Mouse (Mus musculus) kidney, postnatal 0 days (tissue): Measurements from ENCODE around the gene Mbtps1. TPM values are rescaled to one million over a fixed set of nuclear protein-coding genes. Genes with fewer than 3 reads are reported as not detected.
A peak's percentile ranks its signal among the peaks of the same experiment; 100 is the strongest.

Source experiments
- ATAC-seq: fragments of 200-750 bp; cut with Nextera tagmentation; replicated peaks from 2 replicates; pipeline ENCODE4 v1.8.0; 2017; ENCODE audit warnings: low read depth, moderate number of reproducible peaks, moderate TSS enrichment, moderate library complexity; ENCODE audit not compliant: low FRiP score
- DNase-seq: peaks from one replicate; pipeline ENCODE4 v3.0.0-alpha.2; 2016; ENCODE audit warnings: low spot score
- H3K27ac ChIP-seq: fragments of 300-500 bp; sonication (generic); 2 replicates; pipeline ENCODE4 v1.5.1; 2014; ENCODE audit warnings: mild to moderate bottlenecking
- H3K27me3 ChIP-seq: fragments of 300-500 bp; sonication (generic); 2 replicates; pipeline ENCODE4 v1.6.1; 2014; ENCODE audit warnings: low read length, mixed read lengths; ENCODE audit not compliant: insufficient read depth
- H3K36me3 ChIP-seq: fragments of 300-500 bp; sonication (generic); 2 replicates; pipeline ENCODE4 v1.6.1; 2014; ENCODE audit warnings: low read length, mixed read lengths; ENCODE audit not compliant: insufficient read depth
- H3K4me1 ChIP-seq: fragments of 300-500 bp; sonication (generic); replicated peaks from 2 replicates; pipeline ENCODE4 v1.6.1; 2014; ENCODE audit warnings: antibody characterized with exemption, low read length, mixed read lengths; ENCODE audit not compliant: insufficient read depth
- H3K4me2 ChIP-seq: fragments of 300-500 bp; sonication (generic); 2 replicates; pipeline ENCODE4 v1.6.1; 2014; ENCODE audit warnings: mild to moderate bottlenecking, low read length, moderate library complexity, mixed read lengths
- H3K4me3 ChIP-seq: fragments of 300-500 bp; sonication (generic); replicated peaks from 2 replicates; pipeline ENCODE4 v1.5.1; 2014; ENCODE audit warnings: low read depth, low read length
- H3K9ac ChIP-seq: fragments of 300-500 bp; sonication (generic); 2 replicates; pipeline ENCODE4 v1.6.1; 2014; ENCODE audit warnings: low read depth, low read length
- H3K9me3 ChIP-seq: fragments of 300-500 bp; sonication (generic); replicated peaks from 2 replicates; pipeline ENCODE4 v1.6.1; 2016; ENCODE audit warnings: low read length, inconsistent platforms, mixed read lengths
- CTCF ChIP-seq: IDR thresholded peaks from 2 replicates; pipeline ENCODE4 v1.5.1; 2016; ENCODE audit warnings: antibody characterized with exemption, low read depth, mild to moderate bottlenecking, moderate library complexity
- WGBS: fragments of 180-500 bp; shearing (Covaris S2); extraction: QIAGEN DNeasy Blood & Tissue Kit; methylation state at CpG from one replicate; pipeline ENCODE4 v1.1.7; 2014; 5-methylcytosine and 5-hydroxymethylcytosine counted together
- polyA plus RNA-seq: library from polyadenylated mRNA; unstranded; fragments of >200 nt; fragmentation: Nextera tagmentation; extraction: Ambion mirVana; gene quantifications from 2 replicates; pipeline ENCODE4 v1.2.1, GENCODE M21; 2015

Mbtps1 gene
- polyA plus RNA-seq, 1 experiment from 2014 or later = 78.4 TPM

DNA sequence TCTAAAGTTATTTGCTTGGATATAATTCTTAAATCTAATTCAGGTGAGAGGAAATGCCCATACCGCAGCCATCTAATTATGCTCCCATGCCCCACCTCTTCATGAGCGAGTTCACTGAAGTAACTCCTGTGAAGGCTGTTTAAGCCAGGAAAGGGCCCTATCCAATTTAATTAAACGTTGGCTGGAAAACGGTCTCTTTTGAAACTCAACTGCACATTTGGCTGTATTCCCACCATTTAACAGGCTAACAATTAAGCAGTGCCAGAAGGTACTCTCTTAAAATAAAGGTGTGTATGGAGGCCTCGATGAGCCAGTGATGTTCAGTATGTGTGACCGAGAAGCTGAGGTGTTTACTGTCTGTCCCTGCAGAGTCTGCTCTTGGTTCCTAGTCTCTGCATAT is 2.7 kb downstream of the Mbtps1 start:
- ATAC-seq (no peak), DNase-seq (no peak)
- no peak for TF ChIP-seq CTCF
- H3K4me1 ChIP-seq = peaks cover 3% of the 10 kb centered on the region; the same call in 1 of the 2 replicates
- H3K4me2 ChIP-seq = no peak overlapping the region
- H3K4me3 ChIP-seq = no peak overlapping the region
- H3K27ac ChIP-seq = no peak overlapping the region
- H3K27me3 ChIP-seq = no peaks in the 10 kb centered on the region
- H3K9ac ChIP-seq = peak overlapping the region; percentile 1; the same call in 1 of the 2 replicates
- no peaks in the 10 kb centered on the region for H3K36me3 ChIP-seq
- no peaks in the 10 kb centered on the region for H3K9me3 ChIP-seq
- 70% methylated on average over 6 of the region's 6 CpGs for WGBS

GRCm38 (mm10) chr8:119552967-119553366 is 5.6 kb downstream of the Mbtps1 start:
- WGBS = 74% methylated on average over 2 of the region's 2 CpGs
- no peak for ATAC-seq
- no peak overlapping the region for H3K9ac ChIP-seq
- H3K9me3 ChIP-seq = no peaks in the 10 kb centered on the region
- no peak overlapping the region for H3K4me2 ChIP-seq
- peaks cover 4% of the 10 kb centered on the region; the same call in 1 of the 2 replicates for H3K4me1 ChIP-seq
- H3K36me3 ChIP-seq = no peaks in the 10 kb centered on the region
- no peak for TF ChIP-seq CTCF
- no peaks in the 10 kb centered on the region for H3K27me3 ChIP-seq
- no peak overlapping the region for H3K4me3 ChIP-seq
- no peak for DNase-seq
- H3K27ac ChIP-seq = no peak overlapping the region

DNA sequence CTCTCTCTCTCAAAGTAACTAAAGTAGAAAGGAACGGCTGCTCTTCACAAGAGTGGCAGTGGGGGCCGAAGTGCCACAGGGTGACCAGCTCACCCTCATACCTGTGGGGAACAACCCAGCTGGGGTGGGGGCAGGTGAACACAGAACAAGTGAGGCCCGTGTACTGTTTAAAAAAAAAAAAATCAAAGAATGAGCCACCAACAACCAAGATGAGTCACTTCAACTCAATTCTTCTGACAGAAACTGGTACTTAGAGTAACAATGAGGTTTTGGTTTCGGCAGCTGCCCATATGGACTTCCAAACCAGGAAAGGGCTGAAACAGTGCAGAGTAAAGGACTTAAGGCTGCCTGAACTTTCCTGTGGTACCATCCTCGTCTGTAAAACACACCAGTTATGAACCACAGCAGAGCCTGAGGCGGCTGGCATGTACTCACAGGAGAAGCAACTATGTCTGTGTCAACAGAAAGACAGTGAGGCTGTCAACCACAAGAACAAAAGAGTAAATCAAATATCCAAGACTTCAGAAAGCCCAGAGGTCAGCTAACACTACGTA is 9.9 kb downstream of the Mbtps1 start:
- Histone ChIP-seq H3K9me3 (no peaks in the 10 kb centered on the region), H3K4me2 (no peak overlapping the region), H3K4me1 (0 out of 2 replicates have a peak, but pooled peaks cover 4% of the 10 kb centered on the region), H3K9ac (0 out of 2 replicates have a peak overlapping the region, but pooled peaks have one; percentile 31), H3K4me3 (no peak overlapping the region), H3K27ac (no peak overlapping the region), H3K36me3 (peaks cover 20% of the 10 kb centered on the region), H3K27me3 (no peaks in the 10 kb centered on the region)
- TF ChIP-seq CTCF = no peak
- WGBS = 55% methylated on average over 7 of the region's 7 CpGs
- DNase-seq (no peak), ATAC-seq (no peak)

DNA sequence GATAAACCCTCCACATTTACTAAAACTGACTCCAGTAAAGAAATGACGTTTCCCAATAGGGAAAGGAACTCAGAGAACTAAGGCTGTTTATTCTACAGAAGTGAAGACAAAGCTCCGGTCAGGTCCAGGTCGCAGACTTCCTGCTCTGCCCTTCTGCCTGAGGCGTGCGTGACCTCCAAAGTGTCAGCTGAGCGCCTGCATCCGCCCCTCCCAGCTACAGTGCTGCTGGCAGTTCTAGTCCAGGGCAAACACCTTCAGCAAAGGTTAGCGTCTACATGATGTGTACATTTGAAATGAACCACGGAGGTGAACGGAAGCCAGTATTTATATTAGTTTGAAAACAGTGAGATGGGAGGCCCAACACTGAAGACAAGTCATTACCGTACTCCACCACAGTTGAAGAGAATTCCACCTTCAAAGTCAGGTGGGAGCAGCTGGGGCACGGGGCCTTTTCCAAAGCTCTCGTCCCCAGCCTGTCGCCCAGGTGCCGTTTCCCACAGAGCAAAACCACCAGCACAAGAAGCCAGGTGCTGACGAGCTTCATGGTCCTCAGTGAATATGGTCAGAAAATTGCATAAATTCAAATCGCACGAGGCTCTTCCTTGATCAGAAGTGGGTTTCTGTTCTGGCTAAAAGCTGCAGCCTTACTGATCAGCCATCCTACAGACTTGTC is 11.4 kb downstream of the Mbtps1 start:
- 72% methylated on average over 18 of the region's 18 CpGs for WGBS
- no peaks in the 10 kb centered on the region for H3K9me3 ChIP-seq
- 0 out of 2 replicates have a peak, but pooled peaks cover 4% of the 10 kb centered on the region for H3K4me1 ChIP-seq
- H3K4me2 ChIP-seq = no peak overlapping the region
- H3K27me3 ChIP-seq = no peaks in the 10 kb centered on the region
- DNase-seq = no peak
- peaks cover 27% of the 10 kb centered on the region for H3K36me3 ChIP-seq
- no peak for TF ChIP-seq CTCF
- no peak overlapping the region for H3K27ac ChIP-seq
- ATAC-seq = no peak
- no peak overlapping the region for H3K9ac ChIP-seq
- H3K4me3 ChIP-seq = no peak overlapping the region

GRCm38 (mm10) chr8:119545791-119546190 is 12.7 kb downstream of the Mbtps1 start:
- no peak overlapping the region for H3K4me2 ChIP-seq
- no peak overlapping the region; the same call in 1 of the 2 replicates for H3K27ac ChIP-seq
- H3K9ac ChIP-seq = 0 out of 2 replicates have a peak overlapping the region, but pooled peaks have one; percentile 6
- no peaks in the 10 kb centered on the region for H3K9me3 ChIP-seq
- 74% methylated on average over 6 of the region's 6 CpGs for WGBS
- H3K36me3 ChIP-seq = peaks cover 39% of the 10 kb centered on the region
- ATAC-seq (no peak), DNase-seq (no peak)
- H3K4me3 ChIP-seq = no peak overlapping the region
- TF ChIP-seq CTCF = no peak
- H3K4me1 ChIP-seq = 0 out of 2 replicates have a peak, but pooled peaks cover 4% of the 10 kb centered on the region
- H3K27me3 ChIP-seq = no peaks in the 10 kb centered on the region

- Histone ChIP-seq H3K4me3 (no peak overlapping the region), H3K9ac (no peak overlapping the region), H3K36me3 (peaks cover 45% of the 10 kb centered on the region), H3K9me3 (no peaks in the 10 kb centered on the region), H3K27ac (no peak overlapping the region), H3K27me3 (no peaks in the 10 kb centered on the region), H3K4me2 (no peak overlapping the region), H3K4me1 (0 out of 2 replicates have a peak, but pooled peaks cover 4% of the 10 kb centered on the region)
- WGBS = 39% methylated on average over 6 of the region's 6 CpGs
- no peak for TF ChIP-seq CTCF
- peak; percentile 14 for DNase-seq
- no peak for ATAC-seq
Measured at GRCm38 (mm10) chr8:119545180-119545579, 13.4 kb downstream of the Mbtps1 start.
